Mouse (Mus musculus) embryonic facial prominence, embryonic 11.5 days (tissue): Measurements from ENCODE around the gene Sufu. TPM values are rescaled to one million over a fixed set of nuclear protein-coding genes. Genes with fewer than 3 reads are reported as not detected.

Experiments
- ATAC-seq: fragments of 200-750 bp; cut with Nextera tagmentation; replicated peaks from 2 replicates; pipeline ENCODE4 v1.8.0; 2017; ENCODE audit warnings: low read depth; ENCODE audit not compliant: insufficient number of reproducible peaks, low FRiP score, low TSS enrichment
- DNase-seq: peaks from one replicate; pipeline ENCODE4 v3.0.0-alpha.2; 2015; ENCODE audit warnings: low spot score
- H3K27ac ChIP-seq: fragments of 300-500 bp; sonication (generic); replicated peaks from 2 replicates; pipeline ENCODE4 v1.5.1; 2014; ENCODE audit warnings: mild to moderate bottlenecking, low read depth, low read length, control low read depth
- H3K27me3 ChIP-seq: fragments of 300-500 bp; sonication (generic); 2 replicates; pipeline ENCODE4 v1.6.1; 2014; ENCODE audit warnings: mild to moderate bottlenecking, low read length, moderate library complexity, mixed read lengths; ENCODE audit not compliant: control insufficient read depth, insufficient read depth
- H3K36me3 ChIP-seq: fragments of 300-500 bp; sonication (generic); replicated peaks from 2 replicates; pipeline ENCODE4 v1.6.1; 2014; ENCODE audit warnings: low read depth, mild to moderate bottlenecking, low read length, moderate library complexity, mixed read lengths; ENCODE audit not compliant: control insufficient read depth, insufficient read depth
- H3K4me1 ChIP-seq: fragments of 300-500 bp; sonication (generic); 2 replicates; pipeline ENCODE4 v1.6.1; 2014; ENCODE audit warnings: low read length, mixed read lengths; ENCODE audit not compliant: control insufficient read depth, insufficient read depth
- H3K4me2 ChIP-seq: fragments of 300-500 bp; sonication (generic); 2 replicates; pipeline ENCODE4 v1.6.1; 2014; ENCODE audit warnings: low read depth, mild to moderate bottlenecking, control low read depth, low read length, moderate library complexity
- H3K4me3 ChIP-seq: fragments of 300-500 bp; sonication (generic); 2 replicates; pipeline ENCODE4 v1.5.1; 2014; ENCODE audit warnings: low read depth, low read length, control low read depth
- H3K9ac ChIP-seq: fragments of 300-500 bp; sonication (generic); replicated peaks from 2 replicates; pipeline ENCODE4 v1.6.1; 2014; ENCODE audit warnings: mild to moderate bottlenecking, control low read depth, low read length
- H3K9me3 ChIP-seq: fragments of 300-500 bp; sonication (generic); replicated peaks from 2 replicates; pipeline ENCODE4 v1.6.1; 2016; ENCODE audit warnings: mild to moderate bottlenecking, low read length, inconsistent platforms, mixed read lengths; ENCODE audit not compliant: control insufficient read depth
- WGBS: fragments of 180-500 bp; shearing (Covaris S2); extraction: QIAGEN DNeasy Blood & Tissue Kit; methylation state at CpG from one replicate; pipeline ENCODE4 v1.1.7; 2014; 5-methylcytosine and 5-hydroxymethylcytosine counted together
- polyA plus RNA-seq: library from polyadenylated mRNA; unstranded; fragments of >200 nt; fragmentation: Nextera tagmentation; extraction: Ambion mirVana; gene quantifications from 2 replicates; pipeline ENCODE4 v1.2.1, GENCODE M21; 2014

Gene Sufu
- polyA plus RNA-seq, 1 experiment from 2014 or later, result 32.7 TPM

DNA sequence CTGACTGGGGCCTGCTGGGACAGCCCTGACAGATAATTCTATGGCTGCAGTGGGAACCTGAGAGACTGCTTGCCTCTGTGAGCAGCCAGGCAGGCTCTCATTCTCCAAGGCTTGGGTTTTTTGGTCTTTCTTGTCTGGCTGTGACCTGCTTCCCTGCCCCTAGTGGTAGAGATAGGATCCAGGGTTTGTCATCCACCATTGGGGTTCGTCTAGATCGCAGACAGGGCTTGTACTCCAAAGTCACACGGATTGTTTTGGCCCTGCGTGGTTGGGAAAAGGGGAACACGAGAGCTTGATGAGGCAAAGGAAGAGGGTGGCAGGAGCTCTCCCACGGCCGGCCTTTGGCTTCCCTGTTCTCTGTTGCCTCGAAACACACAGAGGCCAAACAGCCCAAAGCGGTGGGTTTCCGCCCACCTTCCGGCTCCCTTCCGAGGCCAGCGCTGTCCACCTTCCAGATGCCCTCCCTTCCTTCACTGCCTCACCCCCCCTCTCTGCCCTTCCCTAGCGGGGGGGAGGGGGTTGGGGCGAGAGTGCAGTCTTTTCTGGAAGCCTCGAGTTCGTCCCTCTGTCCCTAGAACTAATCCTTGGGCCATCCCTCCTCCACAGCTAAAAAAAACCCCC is 86.3 kb downstream of the Sufu start:
- Histone ChIP-seq H3K4me1 (peaks cover 10% of the 10 kb centered on the region; the same call in 1 of the 2 replicates), H3K27me3 (no peaks in the 10 kb centered on the region), H3K4me3 (no peak overlapping the region), H3K9ac (no peak overlapping the region), H3K9me3 (no peaks in the 10 kb centered on the region), H3K36me3 (peaks cover 3% of the 10 kb centered on the region; the same call in 1 of the 2 replicates), H3K4me2 (no peak overlapping the region), H3K27ac (no peak overlapping the region)
- WGBS, result 37% methylated on average over 16 of the region's 17 CpGs
- DNase-seq (no peak), ATAC-seq (no peak)

DNA sequence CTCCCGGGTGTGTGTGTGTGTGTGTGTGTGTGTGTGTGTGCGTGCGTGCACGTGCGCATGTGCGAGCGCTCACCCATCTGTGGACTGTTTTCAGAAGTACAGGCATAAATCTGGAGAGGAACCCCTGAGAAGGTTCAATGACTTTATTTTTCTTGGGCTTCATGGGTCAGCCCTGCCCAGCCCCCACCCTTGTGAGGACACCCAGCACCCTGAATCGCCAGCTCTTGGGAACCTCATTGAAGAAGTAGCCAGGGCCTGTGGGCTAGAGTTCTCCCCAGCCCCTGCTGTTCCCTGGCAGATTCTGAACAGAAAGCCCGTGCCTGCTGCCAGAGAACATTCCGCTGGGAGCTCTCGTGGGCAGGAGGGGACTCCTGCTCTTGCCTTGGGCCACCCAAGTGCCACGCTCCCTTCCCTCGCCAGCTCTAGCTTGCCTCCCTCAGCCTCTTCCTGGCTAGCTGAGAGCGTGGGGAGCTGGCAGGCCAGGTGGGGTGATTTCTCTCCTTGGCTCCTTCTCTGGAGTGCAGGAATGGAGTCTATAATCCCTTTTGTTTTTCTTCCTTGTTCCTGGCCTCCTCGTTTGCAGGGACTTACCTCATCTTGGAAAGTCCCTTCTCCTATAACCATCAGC is 87.1 kb downstream of the Sufu start:
- 78% methylated on average over 15 of the region's 15 CpGs for WGBS
- H3K4me1 ChIP-seq, result peaks cover 10% of the 10 kb centered on the region; the same call in 1 of the 2 replicates
- ATAC-seq (no peak), DNase-seq (no peak)
- H3K9me3 ChIP-seq, result no peaks in the 10 kb centered on the region
- no peaks in the 10 kb centered on the region for H3K27me3 ChIP-seq
- no peak overlapping the region for H3K9ac ChIP-seq
- peaks cover 3% of the 10 kb centered on the region; the same call in 1 of the 2 replicates for H3K36me3 ChIP-seq
- H3K4me2 ChIP-seq, result no peak overlapping the region
- no peak overlapping the region for H3K27ac ChIP-seq
- no peak overlapping the region for H3K4me3 ChIP-seq

DNA sequence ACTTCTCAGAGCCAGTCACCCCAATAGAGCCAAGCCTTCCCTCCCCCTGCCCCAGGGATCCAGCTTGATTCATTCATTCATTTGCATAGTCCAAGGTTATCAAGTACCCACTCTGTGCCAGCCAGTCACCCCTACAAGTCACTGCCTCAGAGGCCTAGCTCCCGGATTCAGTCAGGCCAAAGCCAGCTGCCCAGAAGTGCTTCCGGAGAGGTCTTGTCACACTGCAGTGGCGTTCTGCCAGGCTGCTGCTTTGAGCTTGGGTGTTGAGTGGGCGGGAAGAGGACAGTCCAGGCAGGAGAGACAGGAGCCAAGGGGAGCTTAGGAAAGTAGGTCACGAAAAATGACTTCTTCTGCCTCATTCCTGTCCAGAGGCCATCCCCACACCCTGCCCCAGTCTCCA is 87.8 kb downstream of the Sufu start:
- WGBS, result 80% methylated on average over 5 of the region's 5 CpGs
- Histone ChIP-seq H3K27me3 (no peaks in the 10 kb centered on the region), H3K4me3 (no peak overlapping the region), H3K4me2 (no peak overlapping the region), H3K4me1 (peaks cover 7% of the 10 kb centered on the region; the same call in 1 of the 2 replicates), H3K36me3 (peaks cover 3% of the 10 kb centered on the region; the same call in 1 of the 2 replicates), H3K9ac (no peak overlapping the region), H3K27ac (no peak overlapping the region), H3K9me3 (no peaks in the 10 kb centered on the region)
- DNase-seq (no peak), ATAC-seq (no peak)

DNA sequence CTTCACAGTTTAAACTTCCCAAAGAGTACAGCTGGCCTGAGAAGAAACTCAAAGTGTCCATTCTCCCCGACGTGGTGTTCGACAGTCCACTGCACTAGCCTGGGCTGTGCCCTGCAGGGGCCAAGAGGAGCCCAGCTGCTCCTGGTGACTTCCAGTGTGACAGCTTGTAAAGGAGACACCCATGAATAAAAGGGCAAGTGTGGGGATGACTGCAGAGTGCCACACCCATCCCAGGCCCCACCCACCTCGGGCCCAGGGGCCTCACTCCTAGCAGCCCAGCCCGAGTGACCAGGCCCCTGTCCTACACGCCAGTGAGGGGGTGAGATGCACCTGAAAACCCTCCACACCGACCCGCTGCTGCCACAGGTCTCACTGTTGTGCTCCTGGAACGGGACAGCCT is 89.2 kb downstream of the Sufu start:
- Histone ChIP-seq H3K4me3 (no peak overlapping the region), H3K9ac (no peak overlapping the region), H3K4me1 (peaks cover 7% of the 10 kb centered on the region; the same call in 1 of the 2 replicates), H3K4me2 (no peak overlapping the region), H3K27me3 (no peaks in the 10 kb centered on the region), H3K9me3 (no peaks in the 10 kb centered on the region), H3K36me3 (peaks cover 3% of the 10 kb centered on the region; the same call in 1 of the 2 replicates), H3K27ac (no peak overlapping the region)
- 72% methylated on average over 9 of the region's 9 CpGs for WGBS
- ATAC-seq, result no peak
- DNase-seq, result no peak

DNA sequence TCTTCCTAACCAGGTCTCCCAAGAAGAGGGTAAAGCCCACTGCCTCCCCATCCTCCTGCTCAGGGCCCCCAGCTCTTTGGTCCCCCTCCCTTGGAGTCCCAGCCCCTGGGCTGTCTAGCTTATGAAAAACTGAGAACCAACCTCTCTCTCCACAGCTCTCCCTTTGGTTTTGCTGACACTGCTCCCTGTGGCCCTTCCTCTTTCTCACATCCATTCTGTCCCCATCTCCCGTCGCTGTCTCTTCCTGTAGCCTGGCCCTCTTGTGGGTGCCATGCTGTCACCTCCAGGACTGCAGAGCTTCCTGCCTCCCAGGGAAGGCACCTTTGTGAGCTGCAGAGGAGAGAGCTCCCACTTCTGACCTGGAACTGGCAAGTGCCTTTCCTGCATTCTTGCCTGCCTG is 90.0 kb downstream of the Sufu start:
- no peaks in the 10 kb centered on the region for H3K9me3 ChIP-seq
- H3K9ac ChIP-seq, result no peak overlapping the region; the same call in 1 of the 2 replicates
- no peak for DNase-seq
- peaks cover 3% of the 10 kb centered on the region; the same call in 1 of the 2 replicates for H3K36me3 ChIP-seq
- no peaks in the 10 kb centered on the region; the same call in 1 of the 2 replicates for H3K4me1 ChIP-seq
- H3K27me3 ChIP-seq, result no peaks in the 10 kb centered on the region
- no peak overlapping the region for H3K27ac ChIP-seq
- no peak overlapping the region for H3K4me2 ChIP-seq
- 67% methylated on average over 2 of the region's 2 CpGs for WGBS
- no peak overlapping the region for H3K4me3 ChIP-seq
- ATAC-seq, result no peak

DNA sequence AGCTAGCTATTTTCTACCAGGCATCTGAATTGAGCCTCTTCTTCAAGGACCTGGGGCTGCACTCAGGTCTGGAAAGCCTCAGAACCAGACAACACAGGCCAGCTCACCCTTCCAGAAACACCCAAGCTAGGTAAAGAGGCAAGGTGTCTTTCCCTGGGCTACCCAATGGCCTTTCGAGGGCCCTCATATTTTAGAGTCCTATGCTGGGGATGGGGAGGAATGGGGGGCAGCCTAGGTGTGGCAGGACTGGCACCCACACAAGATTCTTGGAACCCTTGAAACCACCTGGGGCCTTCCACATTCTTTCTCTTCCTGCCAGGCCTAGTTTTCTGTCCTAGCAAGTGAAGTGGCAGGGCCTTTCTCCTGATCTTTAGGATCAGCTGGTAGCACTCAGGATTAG is 92.8 kb downstream of the Sufu start:
- 91% methylated on average over 1 of the region's 1 CpGs for WGBS
- DNase-seq (no peak), ATAC-seq (no peak)
- Histone ChIP-seq H3K4me1 (no peaks in the 10 kb centered on the region), H3K27ac (no peak overlapping the region), H3K27me3 (no peaks in the 10 kb centered on the region), H3K4me3 (no peak overlapping the region), H3K9ac (no peak overlapping the region), H3K36me3 (peaks cover 3% of the 10 kb centered on the region; the same call in 1 of the 2 replicates), H3K4me2 (no peak overlapping the region), H3K9me3 (no peaks in the 10 kb centered on the region)

DNA sequence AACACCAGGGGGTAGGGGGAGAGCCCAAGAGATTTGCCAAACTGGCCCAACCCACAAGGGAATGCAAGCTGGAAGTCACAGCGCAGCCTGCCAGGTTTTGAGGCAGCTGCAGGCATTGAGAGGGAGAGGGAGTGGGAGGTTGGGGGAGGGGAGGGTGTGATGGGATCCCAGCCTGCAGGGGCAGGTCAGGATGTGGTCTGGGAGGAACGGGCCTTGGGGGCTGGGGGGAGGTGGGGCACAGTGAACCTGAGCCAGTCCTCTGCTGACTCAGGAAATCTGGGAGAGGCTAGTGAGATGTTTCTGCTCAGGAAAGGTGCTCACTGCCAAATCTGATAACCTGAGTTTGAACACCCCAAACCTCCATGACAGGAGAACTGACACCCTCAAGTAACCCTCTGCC is 93.9 kb downstream of the Sufu start:
- H3K9me3 ChIP-seq, result no peaks in the 10 kb centered on the region
- no peak overlapping the region for H3K4me3 ChIP-seq
- ATAC-seq, result no peak
- 0% methylated on average over 2 of the region's 2 CpGs for WGBS
- no peaks in the 10 kb centered on the region for H3K4me1 ChIP-seq
- no peak overlapping the region for H3K27ac ChIP-seq
- peaks cover 3% of the 10 kb centered on the region; the same call in 1 of the 2 replicates for H3K36me3 ChIP-seq
- H3K27me3 ChIP-seq, result no peaks in the 10 kb centered on the region
- H3K4me2 ChIP-seq, result no peak overlapping the region
- peak; percentile 49 for DNase-seq
- H3K9ac ChIP-seq, result no peak overlapping the region

DNA sequence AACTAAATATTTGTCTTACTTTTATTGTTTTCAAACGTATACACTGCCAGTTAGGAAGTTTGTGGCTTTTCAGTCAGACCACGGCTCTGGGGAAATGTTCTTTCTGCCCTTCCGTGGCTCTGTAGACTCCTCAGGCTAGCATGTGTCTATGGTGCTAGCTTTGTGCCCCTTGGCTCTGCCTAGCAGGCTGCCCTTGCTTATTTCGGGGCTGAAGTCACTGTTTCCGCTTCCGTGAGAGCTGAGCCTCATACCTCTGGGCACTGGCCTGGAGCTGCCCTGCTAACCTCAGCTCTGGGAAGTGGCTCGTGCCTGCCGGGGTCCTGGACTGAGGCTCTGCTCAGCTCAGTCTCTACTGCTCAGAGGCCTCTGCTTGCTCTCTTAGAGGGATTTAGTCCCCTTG is 98.4 kb downstream of the Sufu start:
- no peaks in the 10 kb centered on the region for H3K27me3 ChIP-seq
- H3K9me3 ChIP-seq, result no peaks in the 10 kb centered on the region
- H3K4me1 ChIP-seq, result no peaks in the 10 kb centered on the region
- H3K36me3 ChIP-seq, result no peaks in the 10 kb centered on the region
- WGBS, result 80% methylated on average over 8 of the region's 8 CpGs
- no peak for DNase-seq
- H3K9ac ChIP-seq, result no peak overlapping the region
- H3K4me2 ChIP-seq, result no peak overlapping the region
- H3K4me3 ChIP-seq, result no peak overlapping the region
- no peak overlapping the region for H3K27ac ChIP-seq
- no peak for ATAC-seq
